Mouse (Mus musculus): ENCODE measurements around the gene Ddah1. TPM values are rescaled to one million over a fixed set of nuclear protein-coding genes. Genes with fewer than 3 reads are reported as not detected.

Ddah1 gene
- polyA plus RNA-seq, 1 experiment from 2014 or later: 20.2 TPM

- peak; percentile 68 for DNase-seq (ENCODE audit: low spot score)
- TF ChIP-seq CTCF (IDR thresholded peaks at IDR 0.05; ENCODE audit: low read depth): no peak
- TF ChIP-seq EP300 (optimal IDR thresholded peaks at IDR 0.05): no peak
- ATAC-seq (ENCODE audit: low FRiP score, low TSS enrichment): peak; percentile 6; the same call in 1 of the 2 replicates
Measured at GRCm38 (mm10) chr3:145924649-145925337, 166.3 kb downstream of the Ddah1 start.

GRCm38 (mm10) chr3:145925506-145925905 is 167.0 kb downstream of the Ddah1 start:
- no peak for DNase-seq (ENCODE audit: low spot score)
- H3K9ac ChIP-seq (ENCODE audit: low read length): no peak overlapping the region
- no peak overlapping the region for H3K27ac ChIP-seq (replicated peaks)

More at GRCm38 (mm10) chr3:145924649-145925337, 166.3 kb downstream of the Ddah1 start:
- Histone ChIP-seq H3K9ac (ENCODE audit: low read length) (peak overlapping the region; percentile 93), H3K36me3 (ENCODE audit: control insufficient read depth, insufficient read depth, low read length) (no peaks in the 10 kb centered on the region), H3K27me3 (ENCODE audit: control insufficient read depth, insufficient read depth, low read length) (no peaks in the 10 kb centered on the region), H3K4me1 (replicated peaks; ENCODE audit: control insufficient read depth, insufficient read depth) (no peaks in the 10 kb centered on the region; the same call in 1 of the 2 replicates), H3K9me3 (ENCODE audit: control insufficient read depth, low read length) (no peaks in the 10 kb centered on the region), H3K4me2 (replicated peaks; ENCODE audit: low read depth) (peak overlapping the region; percentile 82), H3K27ac (replicated peaks) (peak overlapping the region; percentile 98), H3K4me3 (ENCODE audit: low read depth, low read length) (peak overlapping the region; percentile 89)
- WGBS: 2% methylated on average over 39 of the region's 39 CpGs

GRCm38 (mm10) chr3:145929525-145930400 is 171.3 kb downstream of the Ddah1 start:
- Histone ChIP-seq H3K9me3 (ENCODE audit: control insufficient read depth, low read length) (no peaks in the 10 kb centered on the region), H3K27me3 (ENCODE audit: control insufficient read depth, insufficient read depth, low read length) (no peaks in the 10 kb centered on the region), H3K27ac (replicated peaks) (no peak overlapping the region), H3K4me1 (replicated peaks; ENCODE audit: control insufficient read depth, insufficient read depth) (no peaks in the 10 kb centered on the region; the same call in 1 of the 2 replicates), H3K36me3 (ENCODE audit: control insufficient read depth, insufficient read depth, low read length) (peaks cover 15% of the 10 kb centered on the region), H3K9ac (ENCODE audit: low read length) (no peak overlapping the region), H3K4me2 (replicated peaks; ENCODE audit: low read depth) (no peak overlapping the region), H3K4me3 (ENCODE audit: low read depth, low read length) (no peak overlapping the region)
- ATAC-seq (ENCODE audit: low FRiP score, low TSS enrichment) (no peak), DNase-seq (ENCODE audit: low spot score) (no peak)
- WGBS: 75% methylated on average over 7 of the region's 7 CpGs
- TF ChIP-seq EP300 (optimal IDR thresholded peaks at IDR 0.05) (no peak), CTCF (IDR thresholded peaks at IDR 0.05; ENCODE audit: low read depth) (no peak)

More at GRCm38 (mm10) chr3:145925506-145925905, 167.0 kb downstream of the Ddah1 start:
- WGBS: 52% methylated on average over 5 of the region's 5 CpGs
- Histone ChIP-seq H3K36me3 (ENCODE audit: control insufficient read depth, insufficient read depth, low read length) (no peaks in the 10 kb centered on the region), H3K4me1 (replicated peaks; ENCODE audit: control insufficient read depth, insufficient read depth) (no peaks in the 10 kb centered on the region; the same call in 1 of the 2 replicates), H3K4me2 (replicated peaks; ENCODE audit: low read depth) (peak overlapping the region; percentile 82), H3K9me3 (ENCODE audit: control insufficient read depth, low read length) (no peaks in the 10 kb centered on the region), H3K27me3 (ENCODE audit: control insufficient read depth, insufficient read depth, low read length) (no peaks in the 10 kb centered on the region), H3K4me3 (ENCODE audit: low read depth, low read length) (peak overlapping the region; percentile 89)
- no peak for TF ChIP-seq CTCF (IDR thresholded peaks at IDR 0.05; ENCODE audit: low read depth)
- no peak for TF ChIP-seq EP300 (optimal IDR thresholded peaks at IDR 0.05)
- no peak for ATAC-seq (ENCODE audit: low FRiP score, low TSS enrichment)

- H3K4me1 ChIP-seq (replicated peaks; ENCODE audit: control insufficient read depth, insufficient read depth): 0 out of 2 replicates have a peak, but pooled peaks cover under 1% of the 10 kb centered on the region
- no peak overlapping the region for H3K4me2 ChIP-seq (replicated peaks; ENCODE audit: low read depth)
- no peak overlapping the region for H3K27ac ChIP-seq (replicated peaks)
- no peak overlapping the region for H3K9ac ChIP-seq (ENCODE audit: low read length)
- H3K9me3 ChIP-seq (ENCODE audit: control insufficient read depth, low read length): no peaks in the 10 kb centered on the region
- TF ChIP-seq EP300 (optimal IDR thresholded peaks at IDR 0.05) (no peak), CTCF (IDR thresholded peaks at IDR 0.05; ENCODE audit: low read depth) (no peak)
- ATAC-seq (ENCODE audit: low FRiP score, low TSS enrichment) (no peak), DNase-seq (ENCODE audit: low spot score) (no peak)
- WGBS: 66% methylated on average over 9 of the region's 9 CpGs
- no peak overlapping the region for H3K4me3 ChIP-seq (ENCODE audit: low read depth, low read length)
- peaks cover 15% of the 10 kb centered on the region for H3K36me3 ChIP-seq (ENCODE audit: control insufficient read depth, insufficient read depth, low read length)
- no peaks in the 10 kb centered on the region for H3K27me3 ChIP-seq (ENCODE audit: control insufficient read depth, insufficient read depth, low read length)
Measured at GRCm38 (mm10) chr3:145933845-145934244, 175.4 kb downstream of the Ddah1 start.

- 1% methylated on average over 47 of the region's 70 CpGs for WGBS
- Histone ChIP-seq H3K9ac (ENCODE audit: low read length) (peak within 1 kb of the TSS; percentile 85), H3K4me2 (replicated peaks; ENCODE audit: low read depth) (peak within 1 kb of the TSS; percentile 78), H3K4me3 (ENCODE audit: low read depth, low read length) (peak within 1 kb of the TSS; percentile 88), H3K4me1 (replicated peaks; ENCODE audit: control insufficient read depth, insufficient read depth) (0 out of 2 replicates have a peak, but pooled peaks cover 5% of the 10 kb centered on the region), H3K9me3 (ENCODE audit: control insufficient read depth, low read length) (no peaks in the 10 kb centered on the region), H3K27me3 (ENCODE audit: control insufficient read depth, insufficient read depth, low read length) (no peaks in the 10 kb centered on the region), H3K27ac (replicated peaks) (peak within 1 kb of the TSS; percentile 71), H3K36me3 (ENCODE audit: control insufficient read depth, insufficient read depth, low read length) (peaks cover 8% of the 10 kb centered on the region)
- ATAC-seq (ENCODE audit: low FRiP score, low TSS enrichment) (peak; percentile 94), DNase-seq (ENCODE audit: low spot score) (peak; percentile 97)
- TF ChIP-seq CTCF (IDR thresholded peaks at IDR 0.05; ENCODE audit: low read depth): peak; percentile 97
- no peak for TF ChIP-seq EP300 (optimal IDR thresholded peaks at IDR 0.05)
Measured at GRCm38 (mm10) chr3:145937505-145938404, 179.3 kb downstream of the Ddah1 start, which contains the start of gene 2410004B18Rik. Gene 2410004B18Rik, plus strand, starts transcription at chr3:145938014.
